6 mouse cellular contexts compared by ENCODE assay signal in the genomic region with DNA sequence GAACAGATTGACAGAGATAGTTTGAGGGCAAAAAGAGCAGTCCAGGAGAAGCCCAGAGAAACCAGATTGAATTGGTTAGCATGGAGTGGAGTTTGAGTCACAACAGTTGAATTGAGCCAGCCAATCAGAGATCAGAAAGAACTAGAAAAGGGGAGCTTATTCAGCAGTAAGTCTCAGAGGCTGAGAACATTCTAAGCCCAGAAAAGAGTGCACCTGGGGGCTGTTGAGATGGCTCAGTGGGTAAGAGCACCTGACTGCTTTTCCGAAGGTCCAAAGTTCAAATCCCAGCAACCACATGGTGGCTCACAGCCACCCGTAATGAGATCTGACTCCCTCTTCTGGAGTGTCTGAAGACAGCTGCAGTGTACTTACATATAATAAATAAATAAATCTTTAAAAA.
DNase-seq lines count a peak whose midpoint lies in the region.

No protein-coding gene starts in this region.

- DNase-seq in A20 (ENCODE audit: low read depth, low spot score) = peak; percentile 15
- peak; percentile 38 for DNase-seq in NIH3T3 (ENCODE audit: low read depth)
- DNase-seq in kidney, adult 18-20 months = peak; percentile 17
- peak; percentile 76 for DNase-seq in kidney, adult 9 months
- peak; percentile 40 to 70 for DNase-seq in kidney, postnatal 36 days
- DNase-seq in thymus, postnatal 25 days = peak; percentile 31

Comparison
In these comparisons a context has a peak if more than half of its experiments do, and no peak if none do; other contexts are left out.
1. Peak in every context shown above with its lines: DNase-seq.
2. DNase-seq: peak in every context shown above with its lines; median percentile 76 in kidney, adult 9 months; 55 in kidney, postnatal 36 days; 38 in NIH3T3; 31 in thymus, postnatal 25 days; 17 in kidney, adult 18-20 months; 15 in A20.